Mouse (Mus musculus): Measurements from ENCODE around the gene Aldh1l1. TPM values are rescaled to one million over a fixed set of nuclear protein-coding genes. Genes with fewer than 3 reads are reported as not detected.

Gene Aldh1l1
- total and polyA plus RNA-seq, 2 experiments = 897 to 1,237 TPM

GRCm38 (mm10) chr6:90594972-90595371 lies 108.7 kb downstream of the Aldh1l1 start:
- no peaks in the 10 kb centered on the region for H3K79me2 ChIP-seq (ENCODE audit: control insufficient read depth, insufficient read depth, low read length)
- 70% methylated on average over 1 of the region's 1 CpGs for WGBS
- TF ChIP-seq CTCF (IDR thresholded peaks at IDR 0.05; ENCODE audit: low read depth, low read length) (no peak), POLR2A (IDR thresholded peaks at IDR 0.05; ENCODE audit: extremely low read depth, insufficient read depth, low read length) (no peak)

GRCm38 (mm10) chr6:90597060-90597459 lies 110.8 kb downstream of the Aldh1l1 start:
- DNase-seq (ENCODE audit: extremely low read depth, low read depth, low spot score) = no peak
- peaks cover 26% of the 10 kb centered on the region for H3K4me1 ChIP-seq (ENCODE audit: control insufficient read depth, insufficient read depth, low read length)
- H3K79me2 ChIP-seq (ENCODE audit: control insufficient read depth, insufficient read depth, low read length) = no peaks in the 10 kb centered on the region
- no peak for TF ChIP-seq POLR2A (IDR thresholded peaks at IDR 0.05; ENCODE audit: extremely low read depth, insufficient read depth, low read length)
- no peak for TF ChIP-seq CTCF (IDR thresholded peaks at IDR 0.05; ENCODE audit: low read depth, low read length)
- WGBS = 65% methylated on average over 4 of the region's 4 CpGs
- no peak overlapping the region for H3K9ac ChIP-seq (ENCODE audit: low read depth, low read length)
- no peaks in the 10 kb centered on the region for H3K27me3 ChIP-seq (ENCODE audit: control insufficient read depth, insufficient read depth, low read length)
- no peak overlapping the region for H3K4me3 ChIP-seq (ENCODE audit: insufficient read depth, low read depth, low read length)
- H3K27ac ChIP-seq (replicated peaks; ENCODE audit: insufficient read depth, low read depth, low read length) = peak overlapping the region; percentile 3; the same call in 1 of the 2 replicates
- peaks cover 65% of the 10 kb centered on the region for H3K36me3 ChIP-seq (ENCODE audit: control insufficient read depth, insufficient read depth, low read length)

More at GRCm38 (mm10) chr6:90594972-90595371, 108.7 kb downstream of the Aldh1l1 start:
- Histone ChIP-seq H3K9ac (ENCODE audit: low read depth, low read length) (no peak overlapping the region), H3K36me3 (ENCODE audit: control insufficient read depth, insufficient read depth, low read length) (peaks cover 82% of the 10 kb centered on the region), H3K4me1 (ENCODE audit: control insufficient read depth, insufficient read depth, low read length) (peaks cover 21% of the 10 kb centered on the region), H3K4me3 (ENCODE audit: insufficient read depth, low read depth, low read length) (no peak overlapping the region), H3K27ac (replicated peaks; ENCODE audit: insufficient read depth, low read depth, low read length) (no peak overlapping the region), H3K27me3 (ENCODE audit: control insufficient read depth, insufficient read depth, low read length) (no peaks in the 10 kb centered on the region)
- DNase-seq (ENCODE audit: extremely low read depth, low read depth, low spot score) = no peak

GRCm38 (mm10) chr6:90597592-90597991 lies 111.4 kb downstream of the Aldh1l1 start:
- TF ChIP-seq CTCF (IDR thresholded peaks at IDR 0.05; ENCODE audit: low read depth, low read length) = no peak
- no peak for TF ChIP-seq POLR2A (IDR thresholded peaks at IDR 0.05; ENCODE audit: extremely low read depth, insufficient read depth, low read length)
- H3K27ac ChIP-seq (replicated peaks; ENCODE audit: insufficient read depth, low read depth, low read length) = peak overlapping the region; percentile 38; the same call in 1 of the 2 replicates
- H3K27me3 ChIP-seq (ENCODE audit: control insufficient read depth, insufficient read depth, low read length) = no peaks in the 10 kb centered on the region
- whole genome bisulfite sequencing = 14% methylated on average over 2 of the region's 2 CpGs
- H3K4me3 ChIP-seq (ENCODE audit: insufficient read depth, low read depth, low read length) = no peak overlapping the region
- H3K9ac ChIP-seq (ENCODE audit: low read depth, low read length) = no peak overlapping the region
- no peaks in the 10 kb centered on the region for H3K79me2 ChIP-seq (ENCODE audit: control insufficient read depth, insufficient read depth, low read length)
- peak; percentile 94 for DNase-seq (ENCODE audit: extremely low read depth, low read depth, low spot score)
- H3K36me3 ChIP-seq (ENCODE audit: control insufficient read depth, insufficient read depth, low read length) = peaks cover 59% of the 10 kb centered on the region
- peaks cover 26% of the 10 kb centered on the region for H3K4me1 ChIP-seq (ENCODE audit: control insufficient read depth, insufficient read depth, low read length)

GRCm38 (mm10) chr6:90598197-90598596 lies 112.0 kb downstream of the Aldh1l1 start:
- Histone ChIP-seq H3K9ac (ENCODE audit: low read depth, low read length) (no peak overlapping the region), H3K27ac (replicated peaks; ENCODE audit: insufficient read depth, low read depth, low read length) (peak overlapping the region; percentile 38), H3K36me3 (ENCODE audit: control insufficient read depth, insufficient read depth, low read length) (peaks cover 53% of the 10 kb centered on the region), H3K79me2 (ENCODE audit: control insufficient read depth, insufficient read depth, low read length) (no peaks in the 10 kb centered on the region), H3K4me3 (ENCODE audit: insufficient read depth, low read depth, low read length) (no peak overlapping the region), H3K27me3 (ENCODE audit: control insufficient read depth, insufficient read depth, low read length) (no peaks in the 10 kb centered on the region), H3K4me1 (ENCODE audit: control insufficient read depth, insufficient read depth, low read length) (peaks cover 28% of the 10 kb centered on the region)
- no peak for TF ChIP-seq POLR2A (IDR thresholded peaks at IDR 0.05; ENCODE audit: extremely low read depth, insufficient read depth, low read length)
- no peak for TF ChIP-seq CTCF (IDR thresholded peaks at IDR 0.05; ENCODE audit: low read depth, low read length)
- WGBS = 80% methylated on average over 6 of the region's 6 CpGs
- DNase-seq (ENCODE audit: extremely low read depth, low read depth, low spot score) = no peak

GRCm38 (mm10) chr6:90600351-90600750 lies 114.1 kb downstream of the Aldh1l1 start:
- whole genome bisulfite sequencing = 26% methylated on average over 4 of the region's 4 CpGs
- peak; percentile 95 for DNase-seq (ENCODE audit: extremely low read depth, low read depth, low spot score)

GRCm38 (mm10) chr6:90601736-90602135 lies 115.5 kb downstream of the Aldh1l1 start:
- Histone ChIP-seq H3K9ac (ENCODE audit: low read depth, low read length) (no peak overlapping the region), H3K36me3 (ENCODE audit: control insufficient read depth, insufficient read depth, low read length) (peaks cover 20% of the 10 kb centered on the region), H3K79me2 (ENCODE audit: control insufficient read depth, insufficient read depth, low read length) (no peaks in the 10 kb centered on the region), H3K27ac (replicated peaks; ENCODE audit: insufficient read depth, low read depth, low read length) (no peak overlapping the region), H3K4me1 (ENCODE audit: control insufficient read depth, insufficient read depth, low read length) (peaks cover 36% of the 10 kb centered on the region), H3K27me3 (ENCODE audit: control insufficient read depth, insufficient read depth, low read length) (no peaks in the 10 kb centered on the region), H3K4me3 (ENCODE audit: insufficient read depth, low read depth, low read length) (no peak overlapping the region)
- TF ChIP-seq CTCF (IDR thresholded peaks at IDR 0.05; ENCODE audit: low read depth, low read length) = no peak
- no peak for TF ChIP-seq POLR2A (IDR thresholded peaks at IDR 0.05; ENCODE audit: extremely low read depth, insufficient read depth, low read length)
- no peak for DNase-seq (ENCODE audit: extremely low read depth, low read depth, low spot score)
- WGBS = 66% methylated on average over 7 of the region's 7 CpGs

More at GRCm38 (mm10) chr6:90600351-90600750, 114.1 kb downstream of the Aldh1l1 start:
- Histone ChIP-seq H3K4me3 (ENCODE audit: insufficient read depth, low read depth, low read length) (no peak overlapping the region), H3K79me2 (ENCODE audit: control insufficient read depth, insufficient read depth, low read length) (no peaks in the 10 kb centered on the region), H3K36me3 (ENCODE audit: control insufficient read depth, insufficient read depth, low read length) (peaks cover 34% of the 10 kb centered on the region), H3K9ac (ENCODE audit: low read depth, low read length) (no peak overlapping the region), H3K4me1 (ENCODE audit: control insufficient read depth, insufficient read depth, low read length) (peaks cover 38% of the 10 kb centered on the region), H3K27ac (replicated peaks; ENCODE audit: insufficient read depth, low read depth, low read length) (peak overlapping the region; percentile 63), H3K27me3 (ENCODE audit: control insufficient read depth, insufficient read depth, low read length) (no peaks in the 10 kb centered on the region)
- TF ChIP-seq CTCF (IDR thresholded peaks at IDR 0.05; ENCODE audit: low read depth, low read length) (no peak), POLR2A (IDR thresholded peaks at IDR 0.05; ENCODE audit: extremely low read depth, insufficient read depth, low read length) (0 out of 2 replicates have a peak, but pooled peaks have one; percentile 21)

Measured in liver, adult 2 months (tissue).